Mouse (Mus musculus): ENCODE data around the gene Txn2.

The Txn2 gene

GRCm38 (mm10) chr15:77933770-77934169, 5.0 kb upstream of the Txn2 start:
- peak; percentile 94 for DNase-seq (ENCODE audit: low read depth)

- no peak for DNase-seq (ENCODE audit: low read depth)
Observed at GRCm38 (mm10) chr15:77933222-77933621, 4.4 kb upstream of the Txn2 start.

GRCm38 (mm10) chr15:77931689-77932016, 2.8 kb upstream of the Txn2 start:
- no peak for DNase-seq (ENCODE audit: low read depth)

DNA sequence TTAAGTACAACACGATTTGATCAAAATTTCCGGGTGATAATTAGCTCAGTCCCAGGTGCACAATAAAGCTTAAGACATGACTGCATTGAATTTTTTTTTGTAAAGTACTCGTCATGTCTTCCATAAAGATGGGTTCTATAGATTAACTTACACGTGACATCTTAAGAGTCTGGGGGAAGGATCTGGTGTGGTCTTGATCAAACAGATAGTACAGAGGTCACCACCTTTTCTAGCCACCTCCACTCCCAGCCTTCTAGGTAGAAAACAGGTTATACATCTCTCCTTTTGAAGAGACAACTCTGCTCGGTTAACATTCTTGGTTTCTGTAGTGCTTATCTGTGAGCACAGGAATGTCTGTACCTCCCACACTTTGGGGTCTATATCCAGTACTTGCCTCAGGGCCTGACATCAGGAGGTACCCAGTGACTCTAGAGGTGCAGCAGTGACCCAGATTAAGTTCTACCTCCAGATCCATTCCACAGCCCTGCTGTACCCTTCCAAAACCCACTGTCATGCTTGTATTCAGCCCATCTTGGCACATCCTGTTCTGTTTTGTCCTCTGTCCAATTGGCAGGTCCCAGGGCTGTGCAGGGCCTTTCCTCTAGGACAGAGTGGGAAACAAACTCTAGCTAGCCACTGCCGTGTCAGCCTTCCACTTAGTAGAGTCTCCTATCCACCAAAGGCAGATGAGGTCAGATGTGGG, 2.3 kb upstream of the Txn2 start:
- DNase-seq (ENCODE audit: low read depth) = no peak

GRCm38 (mm10) chr15:77929804-77930203, 998 bp upstream of the Txn2 start:
- no peak for DNase-seq (ENCODE audit: low read depth)

GRCm38 (mm10) chr15:77928091-77928490, 715 bp downstream of the Txn2 start:
- DNase-seq (ENCODE audit: low read depth) = no peak

GRCm38 (mm10) chr15:77926921-77927320, 1.9 kb downstream of the Txn2 start:
- DNase-seq (ENCODE audit: low read depth) = no peak

- DNase-seq (ENCODE audit: low read depth) = no peak
Observed at GRCm38 (mm10) chr15:77925195-77925594, 3.6 kb downstream of the Txn2 start.

- DNase-seq (ENCODE audit: low read depth) = peak; percentile 32
Observed at GRCm38 (mm10) chr15:77923267-77924035, 5.4 kb downstream of the Txn2 start.

DNA sequence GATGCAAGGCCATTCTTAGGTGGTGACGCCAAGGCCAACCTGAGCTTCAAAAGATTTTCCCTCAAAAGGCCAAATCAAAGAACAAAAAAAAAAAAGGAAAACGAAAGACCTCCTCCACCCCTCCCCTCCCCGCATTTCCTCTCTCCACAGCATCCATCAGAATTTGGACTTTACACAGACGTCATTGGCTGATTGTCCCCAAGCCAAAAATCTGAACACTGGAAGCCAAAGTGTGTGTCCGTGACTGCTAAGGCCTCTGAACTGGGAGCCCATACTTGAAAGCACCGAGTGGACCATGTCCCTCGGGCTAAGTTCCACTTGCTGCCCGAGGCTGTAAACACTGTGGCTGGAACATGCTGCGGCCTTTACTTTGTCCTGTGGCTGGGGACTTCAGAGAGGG, 6.1 kb downstream of the Txn2 start:
- DNase-seq (ENCODE audit: low read depth) = no peak

DNA sequence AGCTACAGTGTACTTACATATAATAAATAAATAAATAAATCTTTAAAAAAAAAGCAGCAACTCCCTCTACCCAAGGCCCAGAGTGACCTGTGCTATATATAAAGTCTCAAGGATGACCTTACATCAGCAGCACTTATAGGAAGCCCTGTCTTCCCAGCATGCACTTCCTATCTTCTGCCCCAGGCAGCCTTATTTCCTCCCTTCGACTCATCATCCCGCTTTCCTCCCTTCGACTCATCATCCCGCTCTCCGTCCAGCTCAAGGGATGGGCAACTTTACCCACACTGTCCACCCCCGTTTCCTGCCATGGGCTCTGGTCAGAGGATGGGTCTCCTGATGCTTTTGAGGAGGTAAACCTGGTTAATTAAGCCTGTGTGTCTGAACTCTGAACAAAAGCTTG, 7.2 kb downstream of the Txn2 start:
- no peak for DNase-seq (ENCODE audit: low read depth)

DNA sequence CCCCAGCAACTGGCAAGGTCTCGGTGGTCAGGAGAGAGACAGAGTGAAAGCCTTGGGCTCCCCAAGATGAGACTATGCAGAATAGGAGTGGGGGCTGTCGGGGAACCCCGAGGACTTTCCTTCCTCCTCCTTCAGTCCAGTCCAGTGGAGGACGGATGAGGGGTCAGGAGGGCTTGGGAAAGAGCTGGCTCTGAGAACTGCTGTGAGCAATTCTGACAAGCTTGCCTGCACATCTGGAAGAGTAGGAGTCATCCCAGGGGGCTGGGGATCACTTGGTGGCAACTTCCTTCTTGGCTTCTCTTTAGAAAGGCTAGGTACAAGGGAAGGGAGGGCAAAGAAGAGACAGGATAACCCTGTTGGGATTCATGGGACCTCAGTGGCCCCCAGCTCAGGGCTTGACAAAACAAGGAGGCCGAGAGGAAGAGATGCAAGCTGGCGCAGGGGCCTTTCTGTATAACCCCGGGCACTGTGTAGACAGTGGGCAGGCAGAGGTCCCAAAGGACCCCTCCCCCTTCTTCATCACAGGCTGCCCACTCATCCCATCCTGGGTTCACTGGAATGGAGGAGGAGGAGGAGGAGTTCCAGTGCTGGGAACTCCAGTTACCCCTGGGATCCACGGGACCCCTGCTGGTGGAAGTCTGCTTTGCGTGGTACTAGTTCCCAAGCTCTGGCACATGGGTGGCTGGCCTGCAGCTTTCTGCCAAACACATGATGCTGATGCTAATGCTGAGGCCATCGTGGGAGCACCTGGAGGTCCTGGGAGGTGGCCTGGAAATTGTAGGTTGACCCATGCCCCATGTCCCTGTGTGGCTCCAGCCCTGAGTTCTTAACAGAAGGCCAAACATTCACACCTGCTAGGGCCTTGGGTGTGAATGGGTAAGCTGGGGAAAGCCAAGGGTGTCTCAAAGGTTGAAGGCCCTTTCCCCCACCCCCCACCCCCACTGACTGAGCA, 8.0 kb downstream of the Txn2 start:
- no peak for DNase-seq (ENCODE audit: low read depth)

- no peak for DNase-seq (ENCODE audit: low read depth)
Observed at GRCm38 (mm10) chr15:77919441-77919840, 9.4 kb downstream of the Txn2 start.

DNA sequence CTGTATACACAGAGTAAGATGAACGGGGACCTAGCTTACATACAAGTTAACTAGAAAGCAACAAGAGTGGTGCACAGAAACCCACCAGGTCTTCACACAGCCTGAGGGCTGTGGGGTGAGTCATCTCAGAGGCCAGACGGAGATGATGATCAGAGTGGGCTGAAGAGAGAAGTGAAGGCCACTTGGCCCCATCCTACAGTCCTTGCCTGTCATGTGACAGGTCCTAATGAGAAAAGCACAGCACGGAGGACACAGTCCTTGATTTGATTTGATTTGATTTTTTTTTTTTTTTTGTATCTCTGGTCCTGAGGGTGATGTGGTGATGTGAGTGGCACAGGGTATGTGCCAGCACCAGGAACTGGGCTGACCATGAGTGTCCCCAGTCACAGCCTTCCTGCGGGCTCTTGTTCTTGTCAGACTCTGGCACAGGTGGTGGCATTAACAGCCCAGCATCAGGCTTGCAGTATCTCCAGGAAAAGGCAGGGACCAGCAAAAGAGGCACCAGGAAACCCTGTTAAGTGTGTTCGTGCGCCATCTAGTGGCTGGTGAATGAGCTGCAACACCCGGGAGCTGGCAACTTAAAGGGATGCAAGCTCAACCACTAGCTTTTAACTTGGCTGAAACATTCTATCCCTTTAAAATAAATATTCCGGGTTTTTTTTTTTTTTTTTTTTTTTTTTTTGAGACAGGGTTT, 11.8 kb downstream of the Txn2 start:
- peak; percentile 90 for DNase-seq (ENCODE audit: low read depth)

GRCm38 (mm10) chr15:77915287-77915686, 13.5 kb downstream of the Txn2 start:
- no peak for DNase-seq (ENCODE audit: low read depth)

- DNase-seq (ENCODE audit: low read depth) = no peak
Observed at GRCm38 (mm10) chr15:77914507-77914906, 14.3 kb downstream of the Txn2 start.

- DNase-seq (ENCODE audit: low read depth) = no peak
Observed at GRCm38 (mm10) chr15:77913054-77913453, 15.8 kb downstream of the Txn2 start.

- DNase-seq (ENCODE audit: low read depth) = no peak
Observed at GRCm38 (mm10) chr15:77912585-77912984, 16.2 kb downstream of the Txn2 start.

- DNase-seq (ENCODE audit: low read depth) = no peak
Observed at GRCm38 (mm10) chr15:77912048-77912447, 16.8 kb downstream of the Txn2 start.

- DNase-seq (ENCODE audit: low read depth) = no peak
Observed at GRCm38 (mm10) chr15:77911065-77911464, 17.7 kb downstream of the Txn2 start.

DNA sequence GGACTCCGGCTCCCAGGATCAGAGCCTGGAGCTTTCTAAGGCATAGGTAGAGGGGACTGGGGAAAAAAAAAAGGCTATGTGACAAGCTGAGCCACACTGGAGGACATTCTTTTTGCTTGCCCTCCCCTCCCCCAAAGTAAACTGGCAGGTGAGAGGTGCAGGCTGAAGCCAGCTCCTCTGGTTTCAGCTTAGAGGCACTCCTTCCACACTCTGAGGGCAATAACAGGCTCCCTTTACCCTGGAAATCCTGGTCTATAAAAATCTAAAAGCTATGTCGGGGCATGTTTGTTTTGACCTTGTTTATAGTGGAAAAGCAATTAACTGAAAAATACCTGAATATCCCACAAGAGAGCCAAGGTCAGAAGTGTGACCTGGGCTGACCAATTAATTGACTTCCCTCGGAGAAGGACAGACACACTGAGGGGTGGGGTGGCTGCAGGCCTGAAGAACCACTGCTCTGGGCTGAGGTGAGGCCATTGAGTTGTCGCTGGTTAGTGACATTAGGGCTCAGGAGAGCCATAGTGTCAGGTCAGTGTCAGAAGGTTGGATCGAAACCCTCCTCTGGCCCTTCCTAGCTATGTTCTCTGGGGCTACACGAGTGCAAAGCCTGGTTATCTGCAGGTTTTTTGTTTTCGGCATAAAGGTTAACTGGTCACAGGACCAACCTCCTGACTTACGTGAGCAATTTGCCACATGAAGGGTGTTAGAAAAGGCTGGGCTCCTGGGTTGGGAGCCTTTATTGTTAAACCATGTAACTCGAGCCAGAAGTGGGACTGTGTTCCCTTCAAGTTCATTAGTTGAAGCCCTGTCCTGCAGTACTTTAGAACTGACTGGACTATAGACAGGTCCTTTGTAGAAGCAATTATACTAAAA, 20.9 kb downstream of the Txn2 start:
- DNase-seq (ENCODE audit: low read depth) = no peak

All from naive thymus-derived CD4-positive, alpha-beta T cell, adult 2 months (primary cell).